Mouse (Mus musculus) midbrain, postnatal 0 days (tissue): Measurements from ENCODE around the gene Polr2e. TPM values are rescaled to one million over a fixed set of nuclear protein-coding genes. Genes with fewer than 3 reads are reported as not detected.
A peak's percentile ranks its signal among the peaks of the same experiment; 100 is the strongest.

Experiments used
- ATAC-seq: fragments of 200-750 bp; cut with Nextera tagmentation; 2 replicates; pipeline ENCODE4 v1.8.0; 2017; ENCODE audit warnings: moderate number of reproducible peaks, mild to moderate bottlenecking, moderate TSS enrichment, moderate library complexity; ENCODE audit not compliant: low FRiP score
- DNase-seq: peaks from one replicate; pipeline ENCODE4 v3.0.0-alpha.2; 2015; ENCODE audit warnings: low spot score
- H3K27ac ChIP-seq: fragments of 300-500 bp; sonication (generic); 2 replicates; pipeline ENCODE4 v1.5.1; 2014; ENCODE audit warnings: low read depth, mild to moderate bottlenecking, low read length, mixed read lengths
- H3K27me3 ChIP-seq: fragments of 300-500 bp; sonication (generic); 2 replicates; pipeline ENCODE4 v1.6.1; 2014; ENCODE audit warnings: low read length, control low read depth, mixed read lengths; ENCODE audit not compliant: insufficient read depth
- H3K36me3 ChIP-seq: fragments of 300-500 bp; sonication (generic); 2 replicates; pipeline ENCODE4 v1.6.1; 2014; ENCODE audit warnings: low read length, control low read depth, mixed read lengths; ENCODE audit not compliant: insufficient read depth
- H3K4me1 ChIP-seq: fragments of 300-500 bp; sonication (generic); 2 replicates; pipeline ENCODE4 v1.6.1; 2014; ENCODE audit warnings: mild to moderate bottlenecking, control low read depth, antibody characterized with exemption, low read length, mixed read lengths; ENCODE audit not compliant: insufficient read depth
- H3K4me2 ChIP-seq: fragments of 300-500 bp; sonication (generic); 2 replicates; pipeline ENCODE4 v1.6.1; 2014; ENCODE audit warnings: low read depth, mild to moderate bottlenecking, low read length, mixed read lengths; ENCODE audit not compliant: poor library complexity, severe bottlenecking
- H3K4me3 ChIP-seq: fragments of 300-500 bp; sonication (generic); 2 replicates; pipeline ENCODE4 v1.5.1; 2014; ENCODE audit warnings: low read depth, mild to moderate bottlenecking, low read length, moderate library complexity
- H3K9ac ChIP-seq: fragments of 300-500 bp; sonication (generic); replicated peaks from 2 replicates; pipeline ENCODE4 v1.6.1; 2014; ENCODE audit warnings: mild to moderate bottlenecking, low read length, moderate library complexity, mixed read lengths; ENCODE audit not compliant: poor library complexity, severe bottlenecking
- H3K9me3 ChIP-seq: fragments of 300-500 bp; sonication (generic); 2 replicates; pipeline ENCODE4 v1.6.1; 2016; ENCODE audit warnings: low read length, control low read depth
- CTCF ChIP-seq: IDR thresholded peaks from 2 replicates; pipeline ENCODE4 v1.5.1; 2016; ENCODE audit warnings: antibody characterized with exemption, mild to moderate bottlenecking
- WGBS: fragments of 180-500 bp; shearing (Covaris S2); extraction: QIAGEN DNeasy Blood & Tissue Kit; methylation state at CpG from one replicate; pipeline ENCODE4 v1.1.7; 2014; 5-methylcytosine and 5-hydroxymethylcytosine counted together
- polyA plus RNA-seq: library from polyadenylated mRNA; unstranded; fragments of >200 nt; fragmentation: Nextera tagmentation; extraction: Ambion mirVana; gene quantifications from 2 replicates; pipeline ENCODE4 v1.2.1, GENCODE M21; 2015
- total RNA-seq: library from RNA; depleted of rRNA; stranded (reverse); fragments of >200 nt; gene quantifications from 2 replicates; pipeline ENCODE4 v1.2.3, GENCODE M21; 2014

Polr2e gene
- total and polyA plus RNA-seq, 2 experiments from 2014 or later: 66.4 to 126 TPM

DNA sequence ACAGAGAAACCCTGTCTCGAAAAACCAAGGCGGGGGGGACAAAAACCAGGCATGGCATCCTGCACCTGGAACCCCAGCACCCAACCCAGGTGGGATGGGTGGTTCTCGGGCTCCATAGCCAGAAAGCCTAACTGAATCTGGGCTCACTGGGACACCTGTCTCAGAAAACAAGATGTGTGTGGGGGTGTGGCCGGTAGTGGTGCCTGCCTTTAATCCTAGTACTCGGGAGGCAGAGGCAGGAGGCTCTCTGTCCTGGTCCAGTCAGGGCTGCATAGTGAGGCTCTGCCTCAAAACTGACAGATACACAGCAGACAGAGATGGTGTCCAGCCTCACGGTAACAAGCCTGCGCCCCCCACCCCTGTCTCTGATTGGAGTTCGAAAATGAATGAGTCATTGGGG lies 16.8 kb downstream of the Polr2e start:
- 95% methylated on average over 8 of the region's 8 CpGs for WGBS
- DNase-seq (no peak), ATAC-seq (no peak)
- Histone ChIP-seq H3K9ac (no peak overlapping the region), H3K4me3 (no peak overlapping the region), H3K9me3 (no peaks in the 10 kb centered on the region), H3K36me3 (no peaks in the 10 kb centered on the region), H3K27ac (no peak overlapping the region), H3K27me3 (peaks cover 6% of the 10 kb centered on the region), H3K4me2 (no peak overlapping the region), H3K4me1 (no peaks in the 10 kb centered on the region)
- TF ChIP-seq CTCF: no peak

- no peak for TF ChIP-seq CTCF
- no peak overlapping the region for H3K4me2 ChIP-seq
Observed at GRCm38 (mm10) chr10:80022164-80022563, 17.4 kb downstream of the Polr2e start.

DNA sequence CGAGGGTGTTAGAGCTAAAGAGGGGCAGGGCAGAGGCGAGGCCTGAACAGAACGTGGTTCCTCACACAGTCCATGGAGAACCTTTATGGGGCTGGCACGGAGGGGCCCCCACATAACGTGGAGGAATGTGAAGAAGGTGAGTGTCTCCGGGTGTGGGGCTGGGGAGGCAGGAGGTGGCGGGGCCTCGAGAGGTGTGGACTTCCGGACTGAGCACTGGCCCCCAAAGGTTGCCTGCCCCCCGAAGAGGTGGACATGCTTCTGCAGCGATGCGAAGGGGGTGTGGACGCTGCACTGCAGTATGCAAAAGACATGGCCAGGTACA lies 18.3 kb downstream of the Polr2e start:
- Histone ChIP-seq H3K9me3 (no peaks in the 10 kb centered on the region), H3K9ac (no peak overlapping the region), H3K4me1 (no peaks in the 10 kb centered on the region), H3K27ac (no peak overlapping the region), H3K27me3 (peaks cover 6% of the 10 kb centered on the region), H3K4me3 (no peak overlapping the region), H3K36me3 (no peaks in the 10 kb centered on the region), H3K4me2 (no peak overlapping the region)
- ATAC-seq: peak; percentile 17; the same call in 1 of the 2 replicates
- 93% methylated on average over 13 of the region's 13 CpGs for WGBS
- DNase-seq: no peak
- TF ChIP-seq CTCF: no peak

More at GRCm38 (mm10) chr10:80022164-80022563, 17.4 kb downstream of the Polr2e start:
- no peak overlapping the region for H3K9ac ChIP-seq
- H3K27me3 ChIP-seq: peaks cover 6% of the 10 kb centered on the region
- WGBS: 85% methylated on average over 12 of the region's 12 CpGs
- DNase-seq: no peak
- ATAC-seq: no peak
- no peak overlapping the region for H3K4me3 ChIP-seq
- no peaks in the 10 kb centered on the region for H3K9me3 ChIP-seq
- no peak overlapping the region for H3K27ac ChIP-seq
- H3K4me1 ChIP-seq: no peaks in the 10 kb centered on the region
- H3K36me3 ChIP-seq: no peaks in the 10 kb centered on the region

- Histone ChIP-seq H3K4me2 (no peak overlapping the region), H3K4me3 (no peak overlapping the region), H3K27me3 (peaks cover 6% of the 10 kb centered on the region), H3K36me3 (no peaks in the 10 kb centered on the region), H3K27ac (no peak overlapping the region), H3K9me3 (no peaks in the 10 kb centered on the region), H3K9ac (no peak overlapping the region), H3K4me1 (no peaks in the 10 kb centered on the region)
- WGBS: 83% methylated on average over 18 of the region's 18 CpGs
- DNase-seq: no peak
- TF ChIP-seq CTCF: no peak
- ATAC-seq: no peak
Observed at GRCm38 (mm10) chr10:80020603-80021319, 18.8 kb downstream of the Polr2e start.

DNA sequence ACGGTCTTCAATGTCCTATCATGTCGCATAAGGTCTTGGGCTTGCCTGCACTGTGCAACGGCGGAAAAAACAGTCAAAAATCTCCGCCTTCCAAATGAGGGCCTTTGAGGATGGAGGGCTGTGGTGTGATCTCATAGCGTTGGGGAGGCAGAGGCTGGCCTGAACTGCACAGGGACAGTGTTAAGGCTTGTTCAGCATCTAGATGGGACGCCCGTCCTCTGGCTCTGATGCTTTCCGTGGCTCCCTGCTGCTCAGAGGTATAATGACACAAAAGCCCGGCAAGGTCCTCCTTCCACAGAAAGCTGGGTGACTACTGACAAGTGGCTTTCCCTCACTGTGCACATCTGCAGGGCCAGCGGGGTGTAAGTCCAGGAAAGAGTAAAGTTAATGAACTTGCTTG lies 19.4 kb downstream of the Polr2e start:
- no peak overlapping the region for H3K4me2 ChIP-seq
- H3K27ac ChIP-seq: no peak overlapping the region
- no peaks in the 10 kb centered on the region for H3K36me3 ChIP-seq
- no peak for ATAC-seq
- peaks cover 6% of the 10 kb centered on the region for H3K27me3 ChIP-seq
- no peaks in the 10 kb centered on the region for H3K9me3 ChIP-seq
- no peak overlapping the region for H3K9ac ChIP-seq
- WGBS: 29% methylated on average over 11 of the region's 11 CpGs
- no peaks in the 10 kb centered on the region for H3K4me1 ChIP-seq
- no peak for TF ChIP-seq CTCF
- no peak for DNase-seq
- no peak overlapping the region for H3K4me3 ChIP-seq

- Histone ChIP-seq H3K4me1 (no peaks in the 10 kb centered on the region), H3K27ac (no peak overlapping the region), H3K4me3 (no peak overlapping the region), H3K36me3 (no peaks in the 10 kb centered on the region), H3K27me3 (peaks cover 10% of the 10 kb centered on the region), H3K9me3 (no peaks in the 10 kb centered on the region), H3K4me2 (no peak overlapping the region), H3K9ac (no peak overlapping the region)
- WGBS: 9% methylated on average over 20 of the region's 20 CpGs
- no peak for DNase-seq
- no peak for TF ChIP-seq CTCF
- ATAC-seq: no peak
Observed at GRCm38 (mm10) chr10:80019471-80020131, 20.0 kb downstream of the Polr2e start.
